Mouse (Mus musculus) layer of hippocampus, adult 2 months (tissue): Measurements from ENCODE around the gene Fam13c. TPM values are rescaled to one million over a fixed set of nuclear protein-coding genes. Genes with fewer than 3 reads are reported as not detected.
A peak's percentile ranks its signal among the peaks of the same experiment; 100 is the strongest.
"Not testable (repeated sequence)": the region's sequence is repeated elsewhere in the genome, so short reads cannot be mapped to it uniquely, and the experiment has no call there.

Experiments used
- DNase-seq, 2 experiments: peaks; one replicate each; pipeline ENCODE4 v3.0.0; 2022; ENCODE audit warnings: low spot score in 2 of 2
- H3K27ac ChIP-seq: fragments of 200-600 bp; 2 replicates; pipeline ENCODE4 v1.8.1; 2022
- H3K4me3 ChIP-seq: fragments of 200-600 bp; 2 replicates; pipeline ENCODE4 v1.8.1; 2022; ENCODE audit warnings: mild to moderate bottlenecking
- CTCF ChIP-seq: fragments of 200-600 bp; conservative IDR thresholded peaks from 2 replicates; pipeline ENCODE4 v1.8.1; 2022; ENCODE audit warnings: antibody characterized with exemption, mild to moderate bottlenecking, moderate library complexity
- long read RNA-seq, 2 experiments: library from polyadenylated mRNA; stranded (forward); transcript quantifications; one replicate each; pipeline ENCODE4 v2.0.0; 2021; ENCODE audit warnings: borderline mapping rate in 2 of 2
- total RNA-seq, 2 experiments: library from RNA; stranded (reverse); gene quantifications; 2 replicates each; pipeline ENCODE4 v1.2.3; 2021

The Fam13c gene
- total RNA-seq, result 10 to 100 TPM; 83.7 to 85.8 TPM
- long read RNA-seq, experiment 1, full-length matches to known transcripts, result 36 of 68 reads
- long read RNA-seq, experiment 1, partial matches to known transcripts, result 14 of 68 reads
- long read RNA-seq, experiment 1, other reads (novel, unspliced or antisense), result 18 of 68 reads
- long read RNA-seq, experiment 2, transcript Fam13c-202 (15 exons, 3,380 nt), result major isoform, 30 of 97 reads
- long read RNA-seq, experiment 2, transcript Fam13c-203 (14 exons, 3,310 nt), result minor isoform, 6 of 97 reads
- long read RNA-seq, experiment 2, transcript Fam13c-201 (14 exons, 3,262 nt), result minor isoform, 13 of 97 reads
- long read RNA-seq, experiment 2, partial matches to known transcripts, result 10 of 97 reads
- long read RNA-seq, experiment 2, other reads (novel, unspliced or antisense), result 38 of 97 reads

DNA sequence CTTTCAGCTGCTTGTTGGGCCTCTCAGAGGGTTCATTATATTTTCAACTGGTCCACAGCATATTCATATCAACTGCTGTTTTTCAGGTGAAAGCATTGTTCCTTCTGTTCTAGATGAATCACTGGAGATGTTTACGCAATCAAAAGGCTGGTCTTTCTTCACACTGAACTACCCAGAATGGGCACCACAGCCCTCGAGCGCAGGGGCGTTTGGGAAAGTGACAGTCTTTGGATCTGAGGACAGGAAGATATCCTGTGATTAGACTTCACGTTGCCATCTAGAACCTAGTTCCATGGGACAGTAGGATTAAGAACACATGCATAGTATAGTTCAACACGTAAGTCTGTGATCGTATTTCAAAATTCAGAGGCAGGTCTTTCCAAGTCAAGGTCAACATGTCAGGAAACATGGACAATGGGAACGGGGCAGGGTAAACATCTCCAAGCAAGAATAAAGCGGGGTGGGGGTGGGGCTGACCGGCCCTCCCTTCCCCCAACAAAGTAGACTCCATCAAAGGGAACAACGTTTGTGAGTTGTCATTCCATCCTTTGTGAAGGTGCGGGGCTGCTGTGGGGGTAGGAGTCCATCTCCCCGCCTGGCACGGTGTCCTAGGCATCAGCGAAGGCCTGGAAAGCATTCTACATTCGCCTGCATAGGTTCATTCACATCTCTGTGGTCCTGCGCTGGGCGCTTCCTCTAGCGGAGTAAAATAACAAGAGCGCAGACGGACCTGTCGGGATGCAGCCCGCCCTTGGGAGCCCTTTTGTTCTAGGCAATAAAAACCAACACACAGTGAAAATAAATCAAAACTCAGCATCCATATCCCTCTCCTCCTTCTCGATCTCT, at the start of gene Fam13c:
Gene Fam13c, plus strand, starts transcription at position 806 of the 846 bp plus-strand sequence.
- 0 out of 2 replicates have a peak, but pooled peaks have one; percentile 5 for TF ChIP-seq CTCF
- peak within 1 kb of the TSS; percentile 89 for H3K4me3 ChIP-seq
- DNase-seq, result no peak
- H3K27ac ChIP-seq, result peak within 1 kb of the TSS; percentile 97

DNA sequence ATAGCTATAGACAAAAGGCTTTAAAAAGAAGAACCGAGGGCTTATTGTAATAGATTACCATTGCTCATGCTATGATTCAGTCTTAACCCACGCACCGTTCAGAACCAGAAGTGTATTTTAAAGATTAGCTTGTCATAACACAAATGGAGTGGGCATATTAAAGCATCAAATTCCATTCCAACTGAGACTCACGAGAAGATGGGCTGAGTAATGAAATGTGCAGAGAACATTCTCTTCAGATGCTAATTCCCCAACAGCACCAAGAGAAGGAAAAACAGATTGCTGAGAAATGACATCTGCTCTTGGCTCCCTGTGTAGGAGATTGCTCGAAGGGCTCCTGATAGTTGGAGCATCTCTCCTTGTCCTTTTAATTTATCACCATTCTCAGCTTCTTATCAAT, 44.4 kb upstream of the Fam13c start:
- peak overlapping the region; percentile 76; the same call in 1 of the 2 replicates for H3K27ac ChIP-seq
- TF ChIP-seq CTCF, result no peak
- no peak overlapping the region for H3K4me3 ChIP-seq
- peak; percentile 36 to 88 for DNase-seq

DNA sequence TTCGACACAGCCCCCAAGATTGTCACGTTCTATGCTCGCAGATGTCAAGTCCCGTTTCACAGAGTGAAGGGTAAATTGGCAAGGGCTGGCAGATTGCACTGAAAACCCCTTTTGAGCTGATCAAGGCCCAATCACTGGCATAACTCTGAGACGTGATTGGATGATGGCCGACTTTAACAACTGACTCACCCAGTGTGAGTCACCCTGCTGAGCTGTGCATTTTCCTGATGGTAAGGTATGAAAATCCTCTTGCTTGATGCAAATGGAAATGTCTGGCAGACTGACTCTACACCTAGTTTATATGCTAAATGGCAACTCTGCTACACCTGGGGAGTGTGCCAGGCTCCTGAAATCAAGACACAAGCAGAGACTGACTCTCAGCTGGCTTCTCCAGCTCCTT, 42.1 kb upstream of the Fam13c start:
- no peak for TF ChIP-seq CTCF
- peak; percentile 22 to 53 for DNase-seq
- Histone ChIP-seq H3K4me3 (no peak overlapping the region), H3K27ac (peak overlapping the region; percentile 76)

DNA sequence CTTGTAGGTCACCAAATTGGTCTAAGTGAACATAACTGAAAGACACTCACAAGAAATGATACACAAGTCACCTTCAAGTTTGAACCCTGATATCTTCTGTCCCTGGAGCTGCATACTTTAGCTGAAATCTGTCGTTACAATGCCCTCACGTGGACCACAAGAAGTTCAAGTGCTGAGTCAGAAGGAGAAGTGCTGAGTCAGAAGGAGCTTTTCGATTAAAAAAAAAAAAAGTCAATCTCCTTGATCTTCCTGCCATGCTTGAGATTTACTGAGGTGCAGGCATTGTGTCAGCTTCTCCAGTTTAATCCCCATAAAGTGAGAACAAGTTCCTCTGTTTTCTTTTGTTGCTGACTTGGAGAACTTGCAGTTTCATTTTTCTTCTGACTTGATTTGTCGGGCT, 38.3 kb upstream of the Fam13c start:
- Histone ChIP-seq H3K27ac (no peak overlapping the region), H3K4me3 (no peak overlapping the region)
- no peak for TF ChIP-seq CTCF
- DNase-seq, result no peak

DNA sequence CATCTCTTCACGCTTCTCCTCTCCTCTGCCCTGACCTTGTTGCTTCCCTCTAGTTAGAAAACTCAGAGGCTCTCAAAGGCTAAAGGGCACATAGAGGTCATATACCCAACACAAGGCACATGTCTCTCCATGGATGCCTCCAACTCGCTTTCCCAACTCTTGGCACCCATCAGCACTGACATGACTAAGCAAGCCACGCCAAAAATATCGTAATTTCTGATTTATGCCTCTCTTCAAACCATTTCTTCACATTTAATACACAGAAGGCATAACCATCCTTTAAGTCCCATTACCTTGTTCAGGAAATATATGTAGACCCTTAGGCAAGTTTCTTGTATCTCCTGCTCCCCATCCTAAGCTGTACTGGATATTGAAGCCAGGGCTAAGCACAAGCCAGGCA, 37.6 kb upstream of the Fam13c start:
- no peak overlapping the region for H3K27ac ChIP-seq
- no peak for TF ChIP-seq CTCF
- no peak for DNase-seq
- H3K4me3 ChIP-seq, result no peak overlapping the region

DNA sequence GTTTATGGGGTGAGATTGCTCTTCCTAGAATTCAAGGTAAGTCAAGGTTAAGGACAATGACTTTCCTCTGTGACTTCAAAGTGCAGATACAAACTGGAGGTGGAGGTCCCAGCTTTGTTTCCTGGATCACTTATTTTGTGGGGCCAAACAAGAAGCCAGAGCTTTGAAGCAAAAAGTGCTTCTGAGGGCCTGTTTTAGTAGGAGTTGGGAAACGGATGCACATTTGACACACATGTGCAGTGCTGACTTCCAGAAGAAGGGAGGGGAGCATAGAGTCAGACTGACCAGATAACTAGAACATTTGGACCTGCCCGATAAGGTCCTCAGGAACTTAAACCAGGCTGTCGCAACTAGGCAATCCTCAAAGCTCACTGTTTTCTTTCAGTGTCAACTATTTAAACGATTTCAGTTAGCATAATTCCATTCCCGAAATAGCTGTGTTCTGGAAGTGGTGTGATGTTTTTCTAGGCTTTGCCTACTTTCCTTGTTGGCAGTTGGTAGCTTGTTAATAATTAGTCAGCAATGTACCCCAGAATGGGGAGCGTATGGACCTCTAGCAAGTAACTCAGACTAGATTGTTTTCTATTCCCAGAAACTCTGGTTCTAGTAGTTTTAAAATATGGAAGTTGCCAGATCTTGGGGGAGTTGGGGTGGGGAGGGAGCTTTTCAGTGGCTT, 22.3 kb upstream of the Fam13c start:
- peak in 1 of 2 experiments; percentile 67 for DNase-seq
- Histone ChIP-seq H3K27ac (peak overlapping the region; percentile 81), H3K4me3 (no peak overlapping the region)

DNA sequence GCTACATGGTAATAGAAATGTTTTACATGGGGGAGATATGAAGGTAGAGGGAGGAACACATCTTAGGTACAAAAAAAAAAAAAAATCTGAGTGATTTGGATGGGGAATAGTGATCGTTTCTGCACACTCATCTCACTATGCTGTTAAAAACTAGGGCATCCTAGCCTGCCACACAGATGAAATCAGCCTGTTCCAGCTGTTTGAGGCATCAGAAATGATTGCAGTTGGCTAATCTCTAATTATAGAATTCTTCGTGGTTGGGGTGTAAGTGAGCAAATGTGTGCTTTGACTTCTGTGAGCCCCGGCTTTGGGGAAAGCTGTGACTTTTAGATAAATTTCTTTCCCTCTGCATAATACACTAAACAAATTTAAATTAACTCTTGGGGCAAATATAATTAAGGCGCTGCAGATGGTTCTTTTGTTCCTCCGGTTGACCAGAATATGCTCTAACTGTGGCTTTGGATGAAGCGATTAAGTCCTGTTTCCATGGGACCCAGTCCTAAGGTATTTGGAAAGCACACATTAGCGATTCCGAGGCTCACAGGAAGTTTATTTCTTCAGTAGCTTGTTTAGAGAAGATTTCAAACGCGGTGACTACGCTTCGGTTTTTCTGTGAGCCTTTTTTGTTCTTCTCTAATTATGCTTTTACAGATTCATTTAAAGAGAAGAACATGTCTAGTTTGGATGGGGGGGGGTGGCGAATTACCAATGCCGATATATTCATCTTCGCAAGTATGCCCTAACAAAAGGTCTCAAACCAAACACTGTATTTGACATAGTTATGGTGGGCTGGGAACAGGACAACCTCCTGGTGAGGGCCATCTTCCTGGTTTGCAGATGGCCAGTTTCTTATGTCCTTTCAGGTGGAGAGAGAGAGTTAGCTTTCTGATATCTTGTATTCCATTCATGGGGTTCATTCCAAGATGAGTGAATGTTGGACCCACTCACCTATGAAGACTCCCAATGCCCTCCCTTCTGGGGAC, 20.7 kb upstream of the Fam13c start:
- DNase-seq, result no peak
- TF ChIP-seq CTCF, result no peak
- Histone ChIP-seq H3K4me3 (peak overlapping the region; percentile 13; the same call in 1 of the 2 replicates), H3K27ac (peak overlapping the region; percentile 81)

More for the DNA sequence above, 22.3 kb upstream of the Fam13c start:
- TF ChIP-seq CTCF, result no peak

DNA sequence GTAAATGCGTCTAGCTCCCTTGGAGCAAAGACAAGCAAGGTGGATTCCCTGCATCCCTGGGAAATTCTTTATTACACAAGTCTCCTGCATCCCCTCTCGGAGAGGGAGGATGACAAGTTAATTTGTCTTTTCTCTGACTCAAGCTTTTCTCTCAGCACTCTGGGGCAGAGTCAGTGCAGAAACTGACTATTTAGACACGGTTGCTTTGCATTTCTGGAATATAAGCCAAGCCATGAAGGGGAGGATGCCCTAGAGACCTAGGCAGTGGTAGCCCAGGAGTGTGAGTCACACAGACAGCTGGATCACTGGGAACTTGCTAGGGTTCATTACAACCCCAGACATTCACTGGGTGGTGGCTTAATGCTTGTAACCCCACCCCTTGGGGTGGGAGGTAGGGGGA, 13.9 kb upstream of the Fam13c start:
- Histone ChIP-seq H3K27ac (peak overlapping the region; percentile 36; the same call in 1 of the 2 replicates), H3K4me3 (no peak overlapping the region)
- DNase-seq, result no peak
- no peak for TF ChIP-seq CTCF

DNA sequence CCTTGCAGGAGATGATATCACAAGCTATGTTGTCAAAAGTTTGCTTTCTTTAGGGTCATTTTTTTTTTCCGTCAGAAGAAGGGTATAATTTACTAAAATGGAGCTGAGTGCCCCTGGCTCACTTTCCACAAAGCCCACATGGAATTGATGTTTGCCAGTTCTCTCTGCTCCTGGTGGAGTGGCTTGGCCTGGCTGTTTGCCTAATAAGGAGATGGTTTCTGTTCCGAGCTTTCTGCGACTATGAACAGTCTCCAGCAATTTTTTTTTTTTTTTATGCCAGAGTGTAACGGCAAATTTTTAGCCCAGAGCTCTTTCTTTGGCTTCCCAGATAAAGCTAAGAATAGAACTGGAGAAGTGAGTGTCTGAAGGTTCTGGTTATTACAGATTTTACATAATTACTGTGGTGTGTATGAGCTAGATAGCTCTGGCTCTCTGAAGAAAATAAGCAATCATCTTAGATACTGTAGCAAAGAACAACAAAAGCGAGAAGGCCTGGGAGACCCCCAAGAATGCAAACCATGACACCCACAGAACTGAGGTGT, 12.1 kb upstream of the Fam13c start:
- peak; percentile 69 to 79 for DNase-seq
- Histone ChIP-seq H3K27ac (peak overlapping the region; percentile 89), H3K4me3 (no peak overlapping the region)
- TF ChIP-seq CTCF, result no peak

DNA sequence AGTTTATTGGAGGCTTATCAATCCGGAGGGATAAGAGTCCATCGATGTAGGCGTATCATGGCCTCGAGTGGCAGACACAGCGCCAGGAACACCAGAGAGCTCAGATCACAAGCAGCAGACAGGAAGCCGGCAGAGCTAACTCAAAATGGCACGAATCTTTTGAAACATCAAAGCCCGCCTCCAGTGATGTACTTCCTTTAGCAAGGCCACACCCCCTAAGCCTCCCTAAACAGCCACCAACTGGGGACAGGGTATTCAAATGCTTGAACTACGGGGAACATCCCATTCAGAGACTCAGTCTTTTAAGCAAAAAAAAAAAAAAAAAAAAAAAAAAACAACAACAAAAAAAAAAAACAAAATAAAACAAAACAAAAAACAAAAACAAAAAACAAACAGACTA, 10.9 kb upstream of the Fam13c start:
- DNase-seq, result no peak
- no peak for TF ChIP-seq CTCF
- Histone ChIP-seq H3K4me3 (no peak overlapping the region), H3K27ac (peak overlapping the region; percentile 89)

DNA sequence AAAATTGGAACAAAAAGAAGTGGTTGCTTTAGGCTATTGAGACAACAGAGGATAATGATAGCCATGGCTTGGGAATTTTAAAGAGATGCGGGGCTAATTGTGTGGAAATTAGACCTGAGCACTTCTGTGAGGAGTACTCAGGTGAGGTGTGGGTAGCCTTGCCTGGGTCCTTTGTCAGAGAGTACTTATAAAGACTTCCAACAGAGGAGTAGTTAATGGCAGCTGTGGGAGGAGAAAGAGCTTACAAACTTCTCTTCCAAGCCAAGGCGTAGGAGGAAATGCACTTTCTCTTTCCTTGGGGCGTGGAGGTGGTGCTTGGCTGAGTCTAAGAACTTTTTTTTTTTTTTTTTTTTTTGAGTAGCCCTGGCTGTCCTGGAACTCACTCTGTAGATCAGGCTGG, 6.9 kb upstream of the Fam13c start:
- no peak for TF ChIP-seq CTCF
- DNase-seq, result no peak
- Histone ChIP-seq H3K27ac (no peak overlapping the region), H3K4me3 (no peak overlapping the region)

DNA sequence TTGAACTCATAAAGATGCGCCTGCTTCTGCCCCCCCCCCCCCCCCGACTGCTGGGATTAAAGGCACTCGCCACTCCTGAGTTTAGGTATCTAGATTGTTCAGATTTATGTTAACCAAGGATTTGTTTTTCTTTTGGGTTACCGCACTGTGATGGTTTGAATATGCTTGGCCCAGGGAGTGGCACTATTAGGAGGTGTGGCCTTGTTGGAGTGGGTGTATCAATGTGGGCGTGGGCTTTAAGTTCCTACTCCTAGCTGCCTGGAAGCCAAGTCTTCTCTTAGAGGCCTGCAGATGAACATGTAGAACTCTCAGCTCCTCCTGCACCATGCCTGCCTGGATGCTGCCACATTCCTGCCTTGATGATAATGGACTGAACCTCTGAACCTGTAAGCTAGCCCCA, 6.5 kb upstream of the Fam13c start:
- not testable (repeated sequence) for DNase-seq, H3K27ac ChIP-seq, H3K4me3 ChIP-seq
